Mouse (Mus musculus): ENCODE measurements around the gene Lasp1. TPM values are rescaled to one million over a fixed set of nuclear protein-coding genes. Genes with fewer than 3 reads are reported as not detected.
"Not testable (repeated sequence)": the region's sequence is repeated elsewhere in the genome, so short reads cannot be mapped to it uniquely, and the experiment has no call there.

Gene Lasp1
- polyA plus RNA-seq, 1 experiment from 2014 or later, result 30.0 TPM

GRCm38 (mm10) chr11:97833352-97833751, 34.6 kb downstream of the Lasp1 start:
- Histone ChIP-seq H3K9ac (ENCODE audit: low read depth, low read length) (no peak overlapping the region), H3K4me3 (ENCODE audit: low read depth, low read length) (no peak overlapping the region), H3K4me2 (no peak overlapping the region), H3K9me3 (replicated peaks; ENCODE audit: control insufficient read depth, low read length) (no peaks in the 10 kb centered on the region), H3K4me1 (ENCODE audit: control insufficient read depth, insufficient read depth, low read length) (no peaks in the 10 kb centered on the region), H3K27me3 (ENCODE audit: control insufficient read depth, insufficient read depth, low read length) (no peaks in the 10 kb centered on the region), H3K36me3 (ENCODE audit: control insufficient read depth, insufficient read depth, low read length) (peaks cover 22% of the 10 kb centered on the region; the same call in 1 of the 2 replicates), H3K27ac (ENCODE audit: low read depth, low read length) (no peak overlapping the region)
- no peak for ATAC-seq (replicated peaks; ENCODE audit: insufficient number of reproducible peaks, low FRiP score, low TSS enrichment)
- 78% methylated on average over 15 of the region's 15 CpGs for WGBS (ENCODE audit: insufficient replicate concordance)

- Histone ChIP-seq H3K27ac (ENCODE audit: low read depth, low read length) (no peak overlapping the region), H3K36me3 (ENCODE audit: control insufficient read depth, insufficient read depth, low read length) (peaks cover 18% of the 10 kb centered on the region; the same call in 1 of the 2 replicates)
Measured at GRCm38 (mm10) chr11:97836541-97836940, 37.7 kb downstream of the Lasp1 start.

GRCm38 (mm10) chr11:97837051-97837450, 38.3 kb downstream of the Lasp1 start:
- not testable (repeated sequence) for H3K27ac ChIP-seq (ENCODE audit: low read depth, low read length); H3K4me2 ChIP-seq; H3K9me3 ChIP-seq (replicated peaks; ENCODE audit: control insufficient read depth, low read length); H3K27me3 ChIP-seq (ENCODE audit: control insufficient read depth, insufficient read depth, low read length); H3K4me1 ChIP-seq (ENCODE audit: control insufficient read depth, insufficient read depth, low read length); ATAC-seq (replicated peaks; ENCODE audit: insufficient number of reproducible peaks, low FRiP score, low TSS enrichment); H3K4me3 ChIP-seq (ENCODE audit: low read depth, low read length)
- WGBS (ENCODE audit: insufficient replicate concordance), result 53% methylated on average over 9 of the region's 9 CpGs
- Histone ChIP-seq H3K9ac (ENCODE audit: low read depth, low read length) (0 out of 2 replicates have a peak overlapping the region, but pooled peaks have one; percentile 22), H3K36me3 (ENCODE audit: control insufficient read depth, insufficient read depth, low read length) (peaks cover 18% of the 10 kb centered on the region; the same call in 1 of the 2 replicates)

More at GRCm38 (mm10) chr11:97836541-97836940, 37.7 kb downstream of the Lasp1 start:
- no peak for ATAC-seq (replicated peaks; ENCODE audit: insufficient number of reproducible peaks, low FRiP score, low TSS enrichment)
- H3K9me3 ChIP-seq (replicated peaks; ENCODE audit: control insufficient read depth, low read length), result no peaks in the 10 kb centered on the region
- H3K4me2 ChIP-seq, result no peak overlapping the region
- H3K9ac ChIP-seq (ENCODE audit: low read depth, low read length), result no peak overlapping the region
- peaks cover 3% of the 10 kb centered on the region; the same call in 1 of the 2 replicates for H3K4me1 ChIP-seq (ENCODE audit: control insufficient read depth, insufficient read depth, low read length)
- H3K27me3 ChIP-seq (ENCODE audit: control insufficient read depth, insufficient read depth, low read length), result no peaks in the 10 kb centered on the region
- H3K4me3 ChIP-seq (ENCODE audit: low read depth, low read length), result no peak overlapping the region
- 47% methylated on average over 8 of the region's 8 CpGs for WGBS (ENCODE audit: insufficient replicate concordance)

GRCm38 (mm10) chr11:97837641-97838149, 38.9 kb downstream of the Lasp1 start:
- peaks cover 18% of the 10 kb centered on the region; the same call in 1 of the 2 replicates for H3K36me3 ChIP-seq (ENCODE audit: control insufficient read depth, insufficient read depth, low read length)
- H3K4me3 ChIP-seq (ENCODE audit: low read depth, low read length), result no peak overlapping the region
- no peak overlapping the region for H3K9ac ChIP-seq (ENCODE audit: low read depth, low read length)
- H3K4me2 ChIP-seq, result no peak overlapping the region
- ATAC-seq (replicated peaks; ENCODE audit: insufficient number of reproducible peaks, low FRiP score, low TSS enrichment), result no peak
- no peaks in the 10 kb centered on the region for H3K27me3 ChIP-seq (ENCODE audit: control insufficient read depth, insufficient read depth, low read length)
- no peaks in the 10 kb centered on the region for H3K9me3 ChIP-seq (replicated peaks; ENCODE audit: control insufficient read depth, low read length)
- no peak overlapping the region for H3K27ac ChIP-seq (ENCODE audit: low read depth, low read length)
- 63% methylated on average over 7 of the region's 7 CpGs for WGBS (ENCODE audit: insufficient replicate concordance)
- peaks cover 3% of the 10 kb centered on the region; the same call in 1 of the 2 replicates for H3K4me1 ChIP-seq (ENCODE audit: control insufficient read depth, insufficient read depth, low read length)

- 30% methylated on average over 10 of the region's 10 CpGs for WGBS (ENCODE audit: insufficient replicate concordance)
- no peak for ATAC-seq (replicated peaks; ENCODE audit: insufficient number of reproducible peaks, low FRiP score, low TSS enrichment)
- Histone ChIP-seq H3K4me3 (ENCODE audit: low read depth, low read length) (no peak overlapping the region), H3K27ac (ENCODE audit: low read depth, low read length) (peak overlapping the region; percentile 35; the same call in 1 of the 2 replicates), H3K9ac (ENCODE audit: low read depth, low read length) (no peak overlapping the region), H3K4me2 (no peak overlapping the region), H3K27me3 (ENCODE audit: control insufficient read depth, insufficient read depth, low read length) (no peaks in the 10 kb centered on the region), H3K36me3 (ENCODE audit: control insufficient read depth, insufficient read depth, low read length) (peaks cover 18% of the 10 kb centered on the region; the same call in 1 of the 2 replicates), H3K4me1 (ENCODE audit: control insufficient read depth, insufficient read depth, low read length) (peaks cover 3% of the 10 kb centered on the region; the same call in 1 of the 2 replicates), H3K9me3 (replicated peaks; ENCODE audit: control insufficient read depth, low read length) (no peaks in the 10 kb centered on the region)
Measured at GRCm38 (mm10) chr11:97838779-97839440, 40.1 kb downstream of the Lasp1 start.

- WGBS (ENCODE audit: insufficient replicate concordance), result 46% methylated on average over 11 of the region's 11 CpGs
- H3K36me3 ChIP-seq (ENCODE audit: control insufficient read depth, insufficient read depth, low read length), result peaks cover 12% of the 10 kb centered on the region; the same call in 1 of the 2 replicates
- no peak overlapping the region for H3K4me3 ChIP-seq (ENCODE audit: low read depth, low read length)
- H3K9me3 ChIP-seq (replicated peaks; ENCODE audit: control insufficient read depth, low read length), result no peaks in the 10 kb centered on the region
- H3K4me2 ChIP-seq, result no peak overlapping the region
- no peaks in the 10 kb centered on the region for H3K27me3 ChIP-seq (ENCODE audit: control insufficient read depth, insufficient read depth, low read length)
- H3K4me1 ChIP-seq (ENCODE audit: control insufficient read depth, insufficient read depth, low read length), result peaks cover 3% of the 10 kb centered on the region; the same call in 1 of the 2 replicates
- no peak for ATAC-seq (replicated peaks; ENCODE audit: insufficient number of reproducible peaks, low FRiP score, low TSS enrichment)
- H3K27ac ChIP-seq (ENCODE audit: low read depth, low read length), result peak overlapping the region; percentile 35; the same call in 1 of the 2 replicates
- no peak overlapping the region for H3K9ac ChIP-seq (ENCODE audit: low read depth, low read length)
Measured at GRCm38 (mm10) chr11:97839441-97840134, 40.8 kb downstream of the Lasp1 start.

- peaks cover 3% of the 10 kb centered on the region; the same call in 1 of the 2 replicates for H3K4me1 ChIP-seq (ENCODE audit: control insufficient read depth, insufficient read depth, low read length)
- no peaks in the 10 kb centered on the region for H3K9me3 ChIP-seq (replicated peaks; ENCODE audit: control insufficient read depth, low read length)
- H3K9ac ChIP-seq (ENCODE audit: low read depth, low read length), result no peak overlapping the region
- 64% methylated on average over 2 of the region's 2 CpGs for WGBS (ENCODE audit: insufficient replicate concordance)
- H3K27me3 ChIP-seq (ENCODE audit: control insufficient read depth, insufficient read depth, low read length), result no peaks in the 10 kb centered on the region
- H3K4me2 ChIP-seq, result peak overlapping the region; percentile 70
- H3K36me3 ChIP-seq (ENCODE audit: control insufficient read depth, insufficient read depth, low read length), result peaks cover 9% of the 10 kb centered on the region; the same call in 1 of the 2 replicates
- no peak overlapping the region for H3K27ac ChIP-seq (ENCODE audit: low read depth, low read length)
- peak overlapping the region; percentile 53; the same call in 1 of the 2 replicates for H3K4me3 ChIP-seq (ENCODE audit: low read depth, low read length)
- ATAC-seq (replicated peaks; ENCODE audit: insufficient number of reproducible peaks, low FRiP score, low TSS enrichment), result no peak
Measured at GRCm38 (mm10) chr11:97840135-97840490, 41.3 kb downstream of the Lasp1 start.

GRCm38 (mm10) chr11:97840539-97840954, 41.7 kb downstream of the Lasp1 start, which contains the start of gene B230217C12Rik:
Gene B230217C12Rik, plus strand, starts transcription at chr11:97840780.
- peak within 1 kb of the TSS; percentile 53 for H3K4me3 ChIP-seq (ENCODE audit: low read depth, low read length)
- peak within 1 kb of the TSS; percentile 50 for H3K9ac ChIP-seq (ENCODE audit: low read depth, low read length)
- H3K9me3 ChIP-seq (replicated peaks; ENCODE audit: control insufficient read depth, low read length), result no peaks in the 10 kb centered on the region
- peak within 1 kb of the TSS; percentile 70 for H3K4me2 ChIP-seq
- peak within 1 kb of the TSS; percentile 71 for H3K27ac ChIP-seq (ENCODE audit: low read depth, low read length)
- H3K4me1 ChIP-seq (ENCODE audit: control insufficient read depth, insufficient read depth, low read length), result peaks cover 3% of the 10 kb centered on the region; the same call in 1 of the 2 replicates
- peak; percentile 42; the same call in 1 of the 2 replicates for ATAC-seq (replicated peaks; ENCODE audit: insufficient number of reproducible peaks, low FRiP score, low TSS enrichment)
- H3K27me3 ChIP-seq (ENCODE audit: control insufficient read depth, insufficient read depth, low read length), result no peaks in the 10 kb centered on the region
- peaks cover 9% of the 10 kb centered on the region; the same call in 1 of the 2 replicates for H3K36me3 ChIP-seq (ENCODE audit: control insufficient read depth, insufficient read depth, low read length)
- WGBS (ENCODE audit: insufficient replicate concordance), result 2% methylated on average over 6 of the region's 6 CpGs

Data from heart, embryonic 11.5 days (tissue).